Mouse (Mus musculus): ENCODE results near the gene Txnrd2. TPM values are rescaled to one million over a fixed set of nuclear protein-coding genes. Genes with fewer than 3 reads are reported as not detected.

Txnrd2 gene
- polyA plus RNA-seq, 1 experiment from 2014 or later = 34.7 TPM

GRCm38 (mm10) chr16:18383756-18384155 lies 42.4 kb upstream of the Txnrd2 start:
- WGBS = 31% methylated on average over 3 of the region's 3 CpGs
- no peak overlapping the region for H3K27ac ChIP-seq (replicated peaks in 1 of 2; ENCODE audit: control insufficient read depth in 1 of 2, insufficient read depth in 1 of 2, low read depth in 2 of 2, low read length in 2 of 2)
- H3K4me3 ChIP-seq (ENCODE audit: control insufficient read depth in 1 of 2, insufficient read depth in 1 of 2, low read depth in 1 of 2, low read length in 2 of 2) = no peak overlapping the region
- no peaks in the 10 kb centered on the region for H3K36me3 ChIP-seq (ENCODE audit: control insufficient read depth, insufficient read depth, low read length)
- H3K4me2 ChIP-seq (ENCODE audit: low read length) = no peak overlapping the region
- no peaks in the 10 kb centered on the region for H3K27me3 ChIP-seq (ENCODE audit: control insufficient read depth, insufficient read depth, low read length)
- peaks cover 31 to 46% of the 10 kb centered on the region in 2 experiments for H3K4me1 ChIP-seq (ENCODE audit: control insufficient read depth in 2 of 2, insufficient read depth in 2 of 2, low read length in 2 of 2)
- ATAC-seq (ENCODE audit: insufficient number of reproducible peaks, insufficient read depth, low FRiP score, low read depth) = no peak
- peak overlapping the region; percentile 21; the same call in 1 of the 2 replicates for H3K9ac ChIP-seq (ENCODE audit: low read length)
- H3K9me3 ChIP-seq (ENCODE audit: control insufficient read depth, low read length) = no peaks in the 10 kb centered on the region

- Histone ChIP-seq H3K4me3 (ENCODE audit: control insufficient read depth in 1 of 2, insufficient read depth in 1 of 2, low read depth in 1 of 2, low read length in 2 of 2) (no peak overlapping the region), H3K4me2 (ENCODE audit: low read length) (no peak overlapping the region), H3K9me3 (ENCODE audit: control insufficient read depth, low read length) (no peaks in the 10 kb centered on the region), H3K36me3 (ENCODE audit: control insufficient read depth, insufficient read depth, low read length) (no peaks in the 10 kb centered on the region), H3K27ac (replicated peaks in 1 of 2; ENCODE audit: control insufficient read depth in 1 of 2, insufficient read depth in 1 of 2, low read depth in 2 of 2, low read length in 2 of 2) (no peak overlapping the region), H3K9ac (ENCODE audit: low read length) (peak overlapping the region; percentile 21; the same call in 1 of the 2 replicates), H3K27me3 (ENCODE audit: control insufficient read depth, insufficient read depth, low read length) (no peaks in the 10 kb centered on the region), H3K4me1 (ENCODE audit: control insufficient read depth in 2 of 2, insufficient read depth in 2 of 2, low read length in 2 of 2) (peaks cover 34 to 47% of the 10 kb centered on the region in 2 experiments)
- no peak for ATAC-seq (ENCODE audit: insufficient number of reproducible peaks, insufficient read depth, low FRiP score, low read depth)
- WGBS = 87% methylated on average over 7 of the region's 7 CpGs
Observed at GRCm38 (mm10) chr16:18384211-18384610, 42.0 kb upstream of the Txnrd2 start.

GRCm38 (mm10) chr16:18384659-18385058 lies 41.5 kb upstream of the Txnrd2 start:
- no peaks in the 10 kb centered on the region for H3K9me3 ChIP-seq (ENCODE audit: control insufficient read depth, low read length)
- no peak for ATAC-seq (ENCODE audit: insufficient number of reproducible peaks, insufficient read depth, low FRiP score, low read depth)
- no peak overlapping the region for H3K4me2 ChIP-seq (ENCODE audit: low read length)
- H3K36me3 ChIP-seq (ENCODE audit: control insufficient read depth, insufficient read depth, low read length) = no peaks in the 10 kb centered on the region
- no peaks in the 10 kb centered on the region for H3K27me3 ChIP-seq (ENCODE audit: control insufficient read depth, insufficient read depth, low read length)
- H3K4me3 ChIP-seq (ENCODE audit: control insufficient read depth in 1 of 2, insufficient read depth in 1 of 2, low read depth in 1 of 2, low read length in 2 of 2) = no peak overlapping the region
- H3K9ac ChIP-seq (ENCODE audit: low read length) = no peak overlapping the region
- 82% methylated on average over 8 of the region's 8 CpGs for WGBS
- H3K4me1 ChIP-seq (ENCODE audit: control insufficient read depth in 2 of 2, insufficient read depth in 2 of 2, low read length in 2 of 2) = peaks cover 31 to 43% of the 10 kb centered on the region in 2 experiments
- no peak overlapping the region for H3K27ac ChIP-seq (replicated peaks in 1 of 2; ENCODE audit: control insufficient read depth in 1 of 2, insufficient read depth in 1 of 2, low read depth in 2 of 2, low read length in 2 of 2)

DNA sequence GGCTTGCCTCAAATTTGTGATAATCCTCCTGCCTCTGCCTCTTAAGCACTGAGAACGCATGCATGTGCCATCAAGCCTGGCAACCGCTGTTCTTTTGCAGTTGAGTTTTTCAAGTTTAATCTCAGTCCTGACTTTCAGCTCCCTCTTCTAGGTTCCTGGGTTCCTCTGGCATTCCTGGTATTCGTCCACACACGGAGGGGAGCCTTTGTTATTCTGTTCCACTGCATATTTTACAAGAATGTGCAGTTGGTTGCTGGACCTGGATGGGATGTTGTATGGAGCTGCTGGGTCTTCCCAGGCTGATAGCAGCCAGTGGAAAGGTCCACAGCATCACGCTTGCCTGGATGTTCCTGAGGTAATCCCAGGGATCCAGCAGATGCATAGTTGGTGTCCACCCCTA lies 40.8 kb upstream of the Txnrd2 start:
- no peak overlapping the region for H3K4me2 ChIP-seq (ENCODE audit: low read length)
- ATAC-seq (ENCODE audit: insufficient number of reproducible peaks, insufficient read depth, low FRiP score, low read depth) = no peak
- no peaks in the 10 kb centered on the region for H3K36me3 ChIP-seq (ENCODE audit: control insufficient read depth, insufficient read depth, low read length)
- WGBS = 67% methylated on average over 5 of the region's 5 CpGs
- no peak overlapping the region for H3K9ac ChIP-seq (ENCODE audit: low read length)
- H3K27me3 ChIP-seq (ENCODE audit: control insufficient read depth, insufficient read depth, low read length) = no peaks in the 10 kb centered on the region
- no peak overlapping the region for H3K4me3 ChIP-seq (ENCODE audit: control insufficient read depth in 1 of 2, insufficient read depth in 1 of 2, low read depth in 1 of 2, low read length in 2 of 2)
- H3K9me3 ChIP-seq (ENCODE audit: control insufficient read depth, low read length) = no peaks in the 10 kb centered on the region
- no peak overlapping the region for H3K27ac ChIP-seq (replicated peaks in 1 of 2; ENCODE audit: control insufficient read depth in 1 of 2, insufficient read depth in 1 of 2, low read depth in 2 of 2, low read length in 2 of 2)
- H3K4me1 ChIP-seq (ENCODE audit: control insufficient read depth in 2 of 2, insufficient read depth in 2 of 2, low read length in 2 of 2) = peaks cover 28 to 38% of the 10 kb centered on the region in 2 experiments

GRCm38 (mm10) chr16:18386451-18386850 lies 39.7 kb upstream of the Txnrd2 start:
- Histone ChIP-seq H3K4me2 (ENCODE audit: low read length) (no peak overlapping the region), H3K27ac (replicated peaks in 1 of 2; ENCODE audit: control insufficient read depth in 1 of 2, insufficient read depth in 1 of 2, low read depth in 2 of 2, low read length in 2 of 2) (no peak overlapping the region), H3K4me1 (ENCODE audit: control insufficient read depth in 2 of 2, insufficient read depth in 2 of 2, low read length in 2 of 2) (peaks cover 28 to 38% of the 10 kb centered on the region in 2 experiments), H3K27me3 (ENCODE audit: control insufficient read depth, insufficient read depth, low read length) (no peaks in the 10 kb centered on the region), H3K9ac (ENCODE audit: low read length) (no peak overlapping the region), H3K4me3 (ENCODE audit: control insufficient read depth in 1 of 2, insufficient read depth in 1 of 2, low read depth in 1 of 2, low read length in 2 of 2) (no peak overlapping the region), H3K36me3 (ENCODE audit: control insufficient read depth, insufficient read depth, low read length) (no peaks in the 10 kb centered on the region), H3K9me3 (ENCODE audit: control insufficient read depth, low read length) (no peaks in the 10 kb centered on the region)
- ATAC-seq (ENCODE audit: insufficient number of reproducible peaks, insufficient read depth, low FRiP score, low read depth) = no peak
- WGBS = 81% methylated on average over 7 of the region's 7 CpGs

DNA sequence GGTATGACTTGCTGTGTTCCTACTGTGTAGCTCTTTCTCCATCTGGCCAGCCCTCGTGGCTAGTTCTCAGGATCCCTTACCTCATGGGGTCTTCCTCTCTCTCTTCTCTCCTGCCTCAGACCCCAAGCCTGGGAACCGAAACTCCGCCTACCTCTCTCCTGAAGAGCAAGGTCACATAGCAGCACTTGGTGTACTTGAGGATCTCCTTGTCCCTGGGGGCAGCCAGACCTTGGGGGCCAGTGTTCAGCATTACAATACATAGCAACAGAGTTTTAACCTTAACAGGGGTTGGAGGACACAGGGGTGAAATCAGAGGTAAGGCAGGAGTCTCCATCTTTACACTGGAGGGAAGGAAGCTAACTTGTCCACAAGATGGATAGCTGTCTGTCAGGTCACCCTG lies 39.2 kb upstream of the Txnrd2 start:
- H3K4me3 ChIP-seq (ENCODE audit: control insufficient read depth in 1 of 2, insufficient read depth in 1 of 2, low read depth in 1 of 2, low read length in 2 of 2) = no peak overlapping the region
- H3K27me3 ChIP-seq (ENCODE audit: control insufficient read depth, insufficient read depth, low read length) = no peaks in the 10 kb centered on the region
- peaks cover 28 to 38% of the 10 kb centered on the region in 2 experiments for H3K4me1 ChIP-seq (ENCODE audit: control insufficient read depth in 2 of 2, insufficient read depth in 2 of 2, low read length in 2 of 2)
- no peak overlapping the region for H3K9ac ChIP-seq (ENCODE audit: low read length)
- H3K4me2 ChIP-seq (ENCODE audit: low read length) = no peak overlapping the region
- WGBS = 42% methylated on average over 3 of the region's 3 CpGs
- ATAC-seq (ENCODE audit: insufficient number of reproducible peaks, insufficient read depth, low FRiP score, low read depth) = no peak
- no peaks in the 10 kb centered on the region for H3K36me3 ChIP-seq (ENCODE audit: control insufficient read depth, insufficient read depth, low read length)
- H3K27ac ChIP-seq (replicated peaks in 1 of 2; ENCODE audit: control insufficient read depth in 1 of 2, insufficient read depth in 1 of 2, low read depth in 2 of 2, low read length in 2 of 2) = peak overlapping the region in 1 of 2 experiments; percentile 47; a peak in 2 of 4 replicates
- H3K9me3 ChIP-seq (ENCODE audit: control insufficient read depth, low read length) = no peaks in the 10 kb centered on the region

DNA sequence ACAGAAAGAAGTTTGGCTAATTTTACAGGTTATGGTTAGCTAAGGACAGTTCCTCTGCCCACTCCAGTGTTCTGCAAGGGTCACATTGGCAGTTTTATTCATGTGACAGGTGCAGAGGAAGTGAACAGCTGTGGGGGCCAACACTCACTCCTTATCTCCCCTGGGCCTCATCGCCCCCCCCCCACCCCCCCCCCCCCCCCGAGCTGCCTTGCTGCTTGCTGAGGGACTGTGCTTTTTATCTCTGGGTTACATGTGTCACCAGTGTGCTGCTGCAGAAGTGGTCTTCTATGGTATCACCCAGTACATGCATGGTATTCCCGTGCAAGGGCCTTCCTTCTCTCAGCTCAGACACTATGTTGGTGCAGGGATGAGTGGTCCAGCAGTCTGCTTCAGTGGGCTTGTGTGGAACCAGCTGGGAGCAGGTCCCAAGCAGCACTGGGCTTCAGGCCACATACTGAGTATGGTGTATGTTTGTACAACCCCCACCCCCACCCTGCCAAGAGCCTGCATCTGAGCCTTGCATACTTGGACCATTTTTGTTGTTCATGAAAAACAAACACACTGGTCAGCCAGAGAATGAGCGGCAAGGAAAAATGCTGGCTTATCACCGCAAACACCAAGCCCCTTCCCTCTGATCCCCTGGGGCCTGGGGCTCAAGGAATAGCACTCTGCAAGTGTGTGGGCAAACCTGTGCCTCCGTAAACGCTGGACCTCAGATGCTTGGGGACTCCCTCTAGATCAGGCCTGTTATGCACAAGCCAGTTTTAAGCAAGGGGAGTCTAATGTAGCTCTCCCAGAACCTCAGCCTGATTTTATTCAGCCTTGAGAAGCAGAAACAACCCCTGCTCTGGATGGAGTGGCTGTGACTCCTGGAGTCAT lies 38.2 kb upstream of the Txnrd2 start:
- peak overlapping the region in 1 of 2 experiments; percentile 47; a peak in 3 of 4 replicates for H3K27ac ChIP-seq (replicated peaks in 1 of 2; ENCODE audit: control insufficient read depth in 1 of 2, insufficient read depth in 1 of 2, low read depth in 2 of 2, low read length in 2 of 2)
- no peaks in the 10 kb centered on the region for H3K9me3 ChIP-seq (ENCODE audit: control insufficient read depth, low read length)
- H3K9ac ChIP-seq (ENCODE audit: low read length) = 0 out of 2 replicates have a peak overlapping the region, but pooled peaks have one; percentile 16
- no peaks in the 10 kb centered on the region for H3K36me3 ChIP-seq (ENCODE audit: control insufficient read depth, insufficient read depth, low read length)
- no peak for ATAC-seq (ENCODE audit: insufficient number of reproducible peaks, insufficient read depth, low FRiP score, low read depth)
- H3K4me1 ChIP-seq (ENCODE audit: control insufficient read depth in 2 of 2, insufficient read depth in 2 of 2, low read length in 2 of 2) = peaks cover 28 to 37% of the 10 kb centered on the region in 2 experiments
- no peak overlapping the region for H3K4me2 ChIP-seq (ENCODE audit: low read length)
- H3K27me3 ChIP-seq (ENCODE audit: control insufficient read depth, insufficient read depth, low read length) = no peaks in the 10 kb centered on the region
- WGBS = 20% methylated on average over 7 of the region's 7 CpGs
- no peak overlapping the region for H3K4me3 ChIP-seq (ENCODE audit: control insufficient read depth in 1 of 2, insufficient read depth in 1 of 2, low read depth in 1 of 2, low read length in 2 of 2)
